Mouse (Mus musculus): ENCODE results near the gene Rpl21. TPM values are rescaled to one million over a fixed set of nuclear protein-coding genes. Genes with fewer than 3 reads are reported as not detected.
"Not testable (repeated sequence)": the region's sequence is repeated elsewhere in the genome, so short reads cannot be mapped to it uniquely, and the experiment has no call there.

The Rpl21 gene
- polyA plus RNA-seq, 1 experiment from 2014 or later: 536 TPM

DNA sequence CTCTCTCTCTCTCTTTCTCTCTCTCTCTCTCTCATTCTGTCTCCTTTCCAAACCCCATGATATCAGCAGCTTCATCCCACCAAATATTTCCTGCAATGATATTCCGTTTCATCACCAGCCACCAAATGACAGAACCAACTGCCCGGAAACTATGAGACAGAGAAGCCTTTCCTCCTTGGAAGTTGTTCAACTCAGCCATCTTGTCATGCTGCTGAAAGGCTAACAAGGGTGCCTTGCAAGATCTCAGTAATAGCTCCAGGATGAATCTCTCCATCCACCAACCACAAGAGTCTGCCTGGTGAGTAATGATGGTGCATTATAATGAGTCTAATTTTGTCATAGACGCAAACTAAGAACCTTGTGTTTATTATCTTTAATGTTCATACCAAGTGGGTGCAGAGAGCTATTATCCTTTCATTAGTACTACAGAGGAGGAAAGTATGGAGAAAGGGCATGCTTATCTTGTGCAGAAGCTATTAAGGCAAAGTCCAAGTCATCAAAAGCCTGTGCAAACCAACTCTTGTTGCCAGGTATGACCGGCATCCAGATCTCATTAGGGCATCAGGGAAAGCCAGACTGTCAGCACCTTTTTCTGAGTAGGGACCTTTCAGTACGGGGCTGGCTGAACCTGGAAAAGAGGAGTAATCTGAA lies 40.4 kb downstream of the Rpl21 start:
- ATAC-seq (ENCODE audit: insufficient number of reproducible peaks, insufficient read depth, low FRiP score, low TSS enrichment, low read depth): no peak
- 89% methylated on average over 5 of the region's 5 CpGs for WGBS
- Histone ChIP-seq H3K27ac (no peak overlapping the region), H3K36me3 (no peaks in the 10 kb centered on the region), H3K4me2 (no peak overlapping the region), H3K4me3 (replicated peaks) (no peak overlapping the region), H3K27me3 (no peaks in the 10 kb centered on the region), H3K4me1 (replicated peaks) (no peaks in the 10 kb centered on the region), H3K9me3 (no peaks in the 10 kb centered on the region), H3K9ac (replicated peaks) (no peak overlapping the region)

DNA sequence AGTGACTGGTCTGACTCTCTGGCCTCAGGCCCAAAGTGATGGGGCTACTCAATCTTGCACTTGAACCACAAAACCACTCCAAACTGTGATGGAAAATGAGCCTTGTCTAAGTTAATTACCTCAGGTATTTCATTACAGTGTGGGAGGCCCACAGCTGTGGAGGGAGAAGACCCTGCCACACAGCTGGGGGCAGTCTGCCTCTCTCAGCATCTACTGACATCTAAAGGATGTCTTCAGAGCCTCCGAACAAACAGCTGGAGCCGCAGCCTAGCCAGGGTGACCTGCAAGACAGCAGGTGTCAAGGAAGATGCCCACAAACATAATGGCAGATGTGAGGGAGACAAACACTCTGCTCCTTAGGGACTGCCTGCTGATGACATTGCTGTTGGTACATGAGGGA lies 43.3 kb downstream of the Rpl21 start:
- no peak for ATAC-seq (ENCODE audit: insufficient number of reproducible peaks, insufficient read depth, low FRiP score, low TSS enrichment, low read depth)

DNA sequence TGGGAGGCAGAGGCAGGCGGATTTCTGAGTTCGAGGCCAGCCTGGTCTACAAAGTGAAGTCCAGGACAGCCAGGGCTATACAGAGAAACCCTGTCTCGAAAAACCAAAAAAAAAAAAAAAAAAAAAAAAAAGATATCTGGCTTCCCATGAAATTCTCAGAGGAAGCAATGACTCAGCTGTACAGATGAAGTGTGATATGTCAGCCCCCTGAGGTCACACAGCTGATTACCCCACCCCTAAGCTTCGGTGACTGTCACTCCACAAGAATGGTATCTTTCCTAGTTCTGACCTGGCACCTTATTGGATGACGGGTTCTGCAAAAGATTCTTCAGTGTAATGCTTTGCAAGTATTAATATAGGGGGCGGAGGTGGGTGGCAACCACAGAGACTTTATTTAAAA lies 45.2 kb downstream of the Rpl21 start:
- H3K36me3 ChIP-seq; H3K4me2 ChIP-seq; H3K9ac ChIP-seq (replicated peaks); H3K27me3 ChIP-seq; H3K4me1 ChIP-seq (replicated peaks); H3K9me3 ChIP-seq; ATAC-seq (ENCODE audit: insufficient number of reproducible peaks, insufficient read depth, low FRiP score, low TSS enrichment, low read depth); H3K27ac ChIP-seq; H3K4me3 ChIP-seq (replicated peaks): not testable (repeated sequence)
- 82% methylated on average over 5 of the region's 6 CpGs for WGBS

More for the DNA sequence above, 43.3 kb downstream of the Rpl21 start:
- no peak overlapping the region for H3K27ac ChIP-seq
- 83% methylated on average over 2 of the region's 2 CpGs for WGBS
- H3K27me3 ChIP-seq: no peaks in the 10 kb centered on the region; the same call in 1 of the 2 replicates
- H3K4me2 ChIP-seq: no peak overlapping the region
- no peaks in the 10 kb centered on the region for H3K9me3 ChIP-seq
- no peak overlapping the region for H3K9ac ChIP-seq (replicated peaks)
- no peaks in the 10 kb centered on the region for H3K36me3 ChIP-seq
- H3K4me1 ChIP-seq (replicated peaks): no peaks in the 10 kb centered on the region
- no peak overlapping the region for H3K4me3 ChIP-seq (replicated peaks)

DNA sequence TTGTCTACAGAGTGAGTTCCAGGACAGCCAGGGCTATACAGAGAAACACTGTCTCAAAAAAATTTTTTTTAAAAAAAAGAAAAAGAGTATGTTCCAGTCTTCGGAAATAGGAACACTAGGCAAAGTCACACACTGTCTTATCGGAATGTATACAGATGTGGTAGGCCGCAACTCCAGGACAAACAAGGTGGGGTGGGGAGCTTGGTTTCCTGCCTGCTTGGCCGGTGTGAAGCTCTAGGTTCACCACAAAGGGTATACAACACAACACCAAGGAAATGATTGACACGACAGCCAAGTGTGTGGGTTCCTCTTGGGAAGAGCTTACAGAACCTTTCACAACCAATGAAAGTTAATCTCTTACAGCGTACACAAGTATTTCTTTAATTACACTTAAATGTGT lies 49.6 kb downstream of the Rpl21 start:
- Histone ChIP-seq H3K9me3 (no peaks in the 10 kb centered on the region), H3K27me3 (no peaks in the 10 kb centered on the region; the same call in 1 of the 2 replicates), H3K9ac (replicated peaks) (no peak overlapping the region), H3K4me3 (replicated peaks) (no peak overlapping the region), H3K27ac (no peak overlapping the region), H3K36me3 (no peaks in the 10 kb centered on the region), H3K4me2 (no peak overlapping the region), H3K4me1 (replicated peaks) (no peaks in the 10 kb centered on the region)
- WGBS: 86% methylated on average over 6 of the region's 6 CpGs
- no peak for ATAC-seq (ENCODE audit: insufficient number of reproducible peaks, insufficient read depth, low FRiP score, low TSS enrichment, low read depth)

- ATAC-seq (ENCODE audit: insufficient number of reproducible peaks, insufficient read depth, low FRiP score, low TSS enrichment, low read depth): no peak
- Histone ChIP-seq H3K27ac (no peak overlapping the region), H3K9me3 (no peaks in the 10 kb centered on the region), H3K36me3 (no peaks in the 10 kb centered on the region), H3K4me2 (no peak overlapping the region), H3K4me3 (replicated peaks) (no peak overlapping the region), H3K9ac (replicated peaks) (no peak overlapping the region), H3K27me3 (no peaks in the 10 kb centered on the region; the same call in 1 of the 2 replicates), H3K4me1 (replicated peaks) (no peaks in the 10 kb centered on the region)
- WGBS: 72% methylated on average over 7 of the region's 7 CpGs
Measured at GRCm38 (mm10) chr5:146883053-146883452, 50.4 kb downstream of the Rpl21 start.

GRCm38 (mm10) chr5:146883486-146884272 lies 51.0 kb downstream of the Rpl21 start:
- H3K4me3 ChIP-seq (replicated peaks): no peak overlapping the region
- H3K27ac ChIP-seq: no peak overlapping the region
- no peaks in the 10 kb centered on the region for H3K36me3 ChIP-seq
- H3K27me3 ChIP-seq: no peaks in the 10 kb centered on the region
- 87% methylated on average over 15 of the region's 15 CpGs for WGBS
- H3K4me1 ChIP-seq (replicated peaks): no peaks in the 10 kb centered on the region
- H3K9ac ChIP-seq (replicated peaks): no peak overlapping the region
- H3K4me2 ChIP-seq: no peak overlapping the region
- H3K9me3 ChIP-seq: no peaks in the 10 kb centered on the region
- ATAC-seq (ENCODE audit: insufficient number of reproducible peaks, insufficient read depth, low FRiP score, low TSS enrichment, low read depth): no peak

Other genes with a start within 250 kb of the Rpl21 start
- gene Gpr12, start 247.7 kb upstream of the Rpl21 start, polyA plus RNA-seq (2016; fragmentation: Nextera tagmentation; extraction: Ambion mirVana): 0.18 and 0.28 TPM in 2 replicates
- 15.2 and 15.4 TPM in 2 replicates for gene Usp12, start 37.9 kb upstream of the Rpl21 start, polyA plus RNA-seq (2016; fragmentation: Nextera tagmentation; extraction: Ambion mirVana)
- gene Rasl11a, start 12.2 kb downstream of the Rpl21 start, polyA plus RNA-seq (2016; fragmentation: Nextera tagmentation; extraction: Ambion mirVana): 18.9 and 21.8 TPM in 2 replicates
- gene Gtf3a, start 115.8 kb downstream of the Rpl21 start, polyA plus RNA-seq (2016; fragmentation: Nextera tagmentation; extraction: Ambion mirVana): 111 and 122 TPM in 2 replicates
- 20.4 and 22.3 TPM in 2 replicates for gene Mtif3, start 130.9 kb downstream of the Rpl21 start, polyA plus RNA-seq (2016; fragmentation: Nextera tagmentation; extraction: Ambion mirVana)
- 10.0 and 11.0 TPM in 2 replicates for gene Lnx2, start 243.7 kb downstream of the Rpl21 start, polyA plus RNA-seq (2016; fragmentation: Nextera tagmentation; extraction: Ambion mirVana)
- gene Polr1d, start 244.2 kb downstream of the Rpl21 start, polyA plus RNA-seq (2016; fragmentation: Nextera tagmentation; extraction: Ambion mirVana): 113 and 114 TPM in 2 replicates